Mouse (Mus musculus): Measurements from ENCODE around the gene Cyp4a12b.
"Not testable (repeated sequence)": the region's sequence is repeated elsewhere in the genome, so short reads cannot be mapped to it uniquely, and the experiment has no call there.

DNA sequence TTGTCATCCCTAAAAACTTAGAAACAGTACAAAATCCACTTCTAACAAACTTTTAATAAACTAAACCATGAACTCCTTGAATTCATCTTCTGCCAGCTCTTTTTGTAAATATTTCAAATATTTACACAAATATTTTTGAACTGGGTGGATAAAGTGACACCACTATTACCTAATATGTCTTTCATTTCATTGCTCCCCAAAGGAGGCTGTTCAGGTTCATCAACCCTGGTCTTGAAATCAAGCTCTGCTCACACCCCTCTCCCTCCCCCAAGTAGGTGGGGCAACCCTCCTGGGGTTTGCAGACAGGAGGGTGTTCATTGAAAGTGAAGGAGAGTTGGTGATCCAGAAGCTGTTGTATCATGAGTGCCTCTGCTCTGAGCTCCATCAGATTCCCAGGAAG lies at the start of gene Cyp4a12b:
- not testable (repeated sequence) for TF ChIP-seq CTCF (IDR thresholded peaks at IDR 0.05; ENCODE audit: low read depth, low read length); POLR2A (IDR thresholded peaks at IDR 0.05; ENCODE audit: extremely low read depth, insufficient read depth, low read length)
